Mouse (Mus musculus): ENCODE measurements around the gene Gps2. TPM values are rescaled to one million over a fixed set of nuclear protein-coding genes. Genes with fewer than 3 reads are reported as not detected.
"Not testable (repeated sequence)": the region's sequence is repeated elsewhere in the genome, so short reads cannot be mapped to it uniquely, and the experiment has no call there.

Gps2 gene
- polyA plus RNA-seq, 2 experiments, result 79.5 to 82.7 TPM

GRCm38 (mm10) chr11:69929712-69930111 lies 16.0 kb downstream of the Gps2 start:
- 25% methylated on average over 4 of the region's 4 CpGs for WGBS (ENCODE audit: insufficient replicate concordance)
- no peak for DNase-seq (ENCODE audit: low read depth in 3 of 3, low spot score in 3 of 3)
- no peaks in the 10 kb centered on the region for H3K36me3 ChIP-seq (replicated peaks; ENCODE audit: control insufficient read depth, insufficient read depth, low read depth)
- no peak overlapping the region for H3K27ac ChIP-seq
- TF ChIP-seq CTCF (IDR thresholded peaks at IDR 0.05; ENCODE audit: low read depth), result no peak
- ATAC-seq (ENCODE audit: insufficient read depth), result no peak
- H3K27me3 ChIP-seq (ENCODE audit: control insufficient read depth, insufficient read depth, low read length), result peaks cover 5% of the 10 kb centered on the region
- peaks cover 5% of the 10 kb centered on the region in 2 experiments for H3K4me1 ChIP-seq (replicated peaks; ENCODE audit: control insufficient read depth in 2 of 2, insufficient read depth in 2 of 2, low read length in 1 of 2)
- H3K4me2 ChIP-seq (ENCODE audit: low read depth), result no peak overlapping the region
- H3K9ac ChIP-seq (replicated peaks), result no peak overlapping the region
- H3K4me3 ChIP-seq (ENCODE audit: insufficient read depth in 1 of 2, low read depth in 2 of 2, low read length in 2 of 2), result no peak overlapping the region
- H3K9me3 ChIP-seq (ENCODE audit: control insufficient read depth, low read length), result no peaks in the 10 kb centered on the region

DNA sequence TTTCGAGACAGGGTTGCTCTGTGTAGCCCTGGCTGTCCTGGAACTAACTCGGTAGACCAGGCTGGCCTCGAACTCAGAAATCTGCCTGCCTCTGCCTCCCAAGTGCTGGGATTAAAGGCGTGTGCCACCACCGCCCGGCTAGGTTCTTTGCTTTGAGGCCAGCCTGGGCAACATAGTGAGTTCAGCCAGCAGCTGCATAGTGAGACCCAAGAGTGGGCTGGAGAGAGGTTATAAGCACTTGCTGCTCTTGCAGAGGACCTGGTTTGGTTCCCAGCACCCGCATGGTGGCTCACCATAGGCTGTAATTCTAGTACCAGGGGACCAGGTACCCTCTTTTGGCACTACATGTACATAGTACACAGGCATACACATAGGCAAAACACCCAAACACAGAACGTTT lies 16.5 kb downstream of the Gps2 start:
- not testable (repeated sequence) for H3K9ac ChIP-seq (replicated peaks); H3K9me3 ChIP-seq (ENCODE audit: control insufficient read depth, low read length); H3K4me1 ChIP-seq (replicated peaks; ENCODE audit: control insufficient read depth in 2 of 2, insufficient read depth in 2 of 2, low read length in 1 of 2); H3K4me2 ChIP-seq (ENCODE audit: low read depth); DNase-seq (ENCODE audit: low read depth in 3 of 3, low spot score in 3 of 3); H3K36me3 ChIP-seq (replicated peaks; ENCODE audit: control insufficient read depth, insufficient read depth, low read depth); H3K27ac ChIP-seq; ATAC-seq (ENCODE audit: insufficient read depth); H3K4me3 ChIP-seq (ENCODE audit: insufficient read depth in 1 of 2, low read depth in 2 of 2, low read length in 2 of 2); H3K27me3 ChIP-seq (ENCODE audit: control insufficient read depth, insufficient read depth, low read length)
- 71% methylated on average over 8 of the region's 8 CpGs for WGBS (ENCODE audit: insufficient replicate concordance)

DNA sequence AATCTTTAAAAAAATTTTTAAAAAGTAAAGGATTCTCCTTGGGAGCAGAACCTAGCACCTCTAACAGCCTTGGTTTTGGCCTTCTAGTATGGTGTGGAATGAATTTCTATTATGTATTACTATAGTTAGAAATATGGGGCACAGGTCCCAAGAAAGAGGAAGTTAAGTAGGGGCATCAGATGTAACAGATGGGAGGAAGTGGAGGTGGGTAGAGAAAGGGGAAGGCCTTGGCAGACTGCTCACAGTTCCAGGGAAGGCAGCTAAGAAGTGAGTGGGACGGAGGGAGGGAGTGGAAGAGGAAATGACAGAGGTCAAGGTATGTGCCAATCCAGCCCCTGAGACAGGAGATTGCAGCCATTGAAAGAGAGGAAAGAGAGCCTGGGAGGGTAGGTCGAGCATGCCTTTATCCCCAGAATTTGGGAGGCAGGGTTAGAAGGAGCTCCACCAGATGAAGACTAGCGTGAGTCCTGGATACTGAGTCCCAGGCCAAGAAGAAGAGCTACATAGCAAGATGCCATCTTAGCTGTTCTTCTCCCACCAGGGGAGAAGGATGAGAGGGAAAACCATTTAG lies 17.4 kb downstream of the Gps2 start:
- H3K9ac ChIP-seq (replicated peaks), result no peak overlapping the region
- peaks cover 10 to 12% of the 10 kb centered on the region in 2 experiments for H3K4me1 ChIP-seq (replicated peaks; ENCODE audit: control insufficient read depth in 2 of 2, insufficient read depth in 2 of 2, low read length in 1 of 2)
- H3K4me3 ChIP-seq (ENCODE audit: insufficient read depth in 1 of 2, low read depth in 2 of 2, low read length in 2 of 2), result no peak overlapping the region
- peaks cover 19% of the 10 kb centered on the region for H3K27me3 ChIP-seq (ENCODE audit: control insufficient read depth, insufficient read depth, low read length)
- no peak for TF ChIP-seq EP300 (IDR thresholded peaks at IDR 0.05; ENCODE audit: low read depth)
- DNase-seq (ENCODE audit: low read depth in 3 of 3, low spot score in 3 of 3) (no peak), ATAC-seq (ENCODE audit: insufficient read depth) (no peak)
- no peak overlapping the region for H3K4me2 ChIP-seq (ENCODE audit: low read depth)
- H3K27ac ChIP-seq, result no peak overlapping the region
- WGBS (ENCODE audit: insufficient replicate concordance), result 39% methylated on average over 3 of the region's 3 CpGs
- H3K9me3 ChIP-seq (ENCODE audit: control insufficient read depth, low read length), result no peaks in the 10 kb centered on the region
- no peaks in the 10 kb centered on the region for H3K36me3 ChIP-seq (replicated peaks; ENCODE audit: control insufficient read depth, insufficient read depth, low read depth)

- peaks cover 26% of the 10 kb centered on the region for H3K27me3 ChIP-seq (ENCODE audit: control insufficient read depth, insufficient read depth, low read length)
- H3K9me3 ChIP-seq (ENCODE audit: control insufficient read depth, low read length), result no peaks in the 10 kb centered on the region
- no peak for ATAC-seq (ENCODE audit: insufficient read depth)
- H3K9ac ChIP-seq (replicated peaks), result no peak overlapping the region
- WGBS (ENCODE audit: insufficient replicate concordance), result 51% methylated on average over 8 of the region's 8 CpGs
- H3K27ac ChIP-seq, result no peak overlapping the region
- no peak overlapping the region for H3K4me2 ChIP-seq (ENCODE audit: low read depth)
- H3K36me3 ChIP-seq (replicated peaks; ENCODE audit: control insufficient read depth, insufficient read depth, low read depth), result no peaks in the 10 kb centered on the region
- TF ChIP-seq CTCF (IDR thresholded peaks at IDR 0.05; ENCODE audit: low read depth) (no peak), EP300 (IDR thresholded peaks at IDR 0.05; ENCODE audit: low read depth) (no peak)
- peaks cover 10 to 12% of the 10 kb centered on the region in 2 experiments for H3K4me1 ChIP-seq (replicated peaks; ENCODE audit: control insufficient read depth in 2 of 2, insufficient read depth in 2 of 2, low read length in 1 of 2)
- no peak overlapping the region for H3K4me3 ChIP-seq (ENCODE audit: insufficient read depth in 1 of 2, low read depth in 2 of 2, low read length in 2 of 2)
- DNase-seq (ENCODE audit: low read depth in 3 of 3, low spot score in 3 of 3), result no peak
Measured at GRCm38 (mm10) chr11:69931769-69932168, 18.1 kb downstream of the Gps2 start.

GRCm38 (mm10) chr11:69932254-69932653 lies 18.6 kb downstream of the Gps2 start:
- Histone ChIP-seq H3K27me3 (ENCODE audit: control insufficient read depth, insufficient read depth, low read length) (peaks cover 31% of the 10 kb centered on the region), H3K4me1 (replicated peaks; ENCODE audit: control insufficient read depth in 2 of 2, insufficient read depth in 2 of 2, low read length in 1 of 2) (peaks cover 10 to 12% of the 10 kb centered on the region in 2 experiments), H3K4me2 (ENCODE audit: low read depth) (no peak overlapping the region), H3K9ac (replicated peaks) (no peak overlapping the region), H3K9me3 (ENCODE audit: control insufficient read depth, low read length) (no peaks in the 10 kb centered on the region), H3K36me3 (replicated peaks; ENCODE audit: control insufficient read depth, insufficient read depth, low read depth) (no peaks in the 10 kb centered on the region), H3K4me3 (ENCODE audit: insufficient read depth in 1 of 2, low read depth in 2 of 2, low read length in 2 of 2) (no peak overlapping the region), H3K27ac (no peak overlapping the region)
- 26% methylated on average over 3 of the region's 3 CpGs for WGBS (ENCODE audit: insufficient replicate concordance)
- TF ChIP-seq CTCF (IDR thresholded peaks at IDR 0.05; ENCODE audit: low read depth) (peak; percentile 60), EP300 (IDR thresholded peaks at IDR 0.05; ENCODE audit: low read depth) (no peak)
- no peak for ATAC-seq (ENCODE audit: insufficient read depth)
- no peak for DNase-seq (ENCODE audit: low read depth in 3 of 3, low spot score in 3 of 3)
